Mouse (Mus musculus) liver, embryonic 12.5 days (tissue): ENCODE results near the gene Bnc2. TPM values are rescaled to one million over a fixed set of nuclear protein-coding genes. Genes with fewer than 3 reads are reported as not detected.

ENCODE experiments used
- ATAC-seq: fragments of 200-750 bp; cut with Nextera tagmentation; 2 replicates; pipeline ENCODE4 v1.8.0; 2017; ENCODE audit warnings: moderate number of reproducible peaks, mild to moderate bottlenecking, moderate library complexity
- H3K27ac ChIP-seq: fragments of 300-500 bp; sonication (generic); 2 replicates; pipeline ENCODE4 v1.5.1; 2016; ENCODE audit warnings: mild to moderate bottlenecking
- H3K27me3 ChIP-seq: fragments of 300-500 bp; sonication (generic); replicated peaks from 2 replicates; pipeline ENCODE4 v1.6.1; 2016; ENCODE audit warnings: mild to moderate bottlenecking, moderate library complexity
- H3K36me3 ChIP-seq: fragments of 300-500 bp; sonication (generic); 2 replicates; pipeline ENCODE4 v1.6.1; 2016; ENCODE audit warnings: mild to moderate bottlenecking, moderate library complexity
- H3K4me1 ChIP-seq: fragments of 300-500 bp; sonication (generic); 2 replicates; pipeline ENCODE4 v1.6.1; 2016
- H3K4me2 ChIP-seq: fragments of 300-500 bp; sonication (generic); 2 replicates; pipeline ENCODE4 v1.6.1; 2016; ENCODE audit warnings: mild to moderate bottlenecking, moderate library complexity
- H3K4me3 ChIP-seq: fragments of 300-500 bp; sonication (generic); 2 replicates; pipeline ENCODE4 v1.5.1; 2016; ENCODE audit warnings: mild to moderate bottlenecking, moderate library complexity
- H3K9ac ChIP-seq: fragments of 300-500 bp; sonication (generic); 2 replicates; pipeline ENCODE4 v1.6.1; 2016; ENCODE audit warnings: mild to moderate bottlenecking, moderate library complexity
- H3K9me3 ChIP-seq: fragments of 300-500 bp; sonication (generic); replicated peaks from 2 replicates; pipeline ENCODE4 v1.6.1; 2016; ENCODE audit warnings: mild to moderate bottlenecking, moderate library complexity
- WGBS: fragments of 180-500 bp; shearing (Covaris S2); methylation state at CpG from one replicate; pipeline ENCODE4 v1.1.7; 2016; ENCODE audit not compliant: insufficient replicate concordance; 5-methylcytosine and 5-hydroxymethylcytosine counted together
- polyA plus RNA-seq: library from polyadenylated mRNA; unstranded; fragments of >200 nt; fragmentation: Nextera tagmentation; extraction: Ambion mirVana; gene quantifications from 2 replicates; pipeline ENCODE4 v1.2.1, GENCODE M21; 2016

Gene Bnc2
- polyA plus RNA-seq, 1 experiment from 2014 or later = 1.5 TPM

GRCm38 (mm10) chr4:84528358-84528757, 146.7 kb downstream of the Bnc2 start:
- Histone ChIP-seq H3K4me1 (no peaks in the 10 kb centered on the region), H3K4me2 (no peak overlapping the region), H3K27ac (no peak overlapping the region), H3K9me3 (no peaks in the 10 kb centered on the region), H3K4me3 (no peak overlapping the region), H3K9ac (no peak overlapping the region), H3K36me3 (no peaks in the 10 kb centered on the region), H3K27me3 (no peaks in the 10 kb centered on the region)
- ATAC-seq = no peak
- WGBS = 69% methylated on average over 2 of the region's 2 CpGs

- Histone ChIP-seq H3K27me3 (no peaks in the 10 kb centered on the region), H3K9ac (no peak overlapping the region), H3K4me1 (no peaks in the 10 kb centered on the region), H3K4me2 (no peak overlapping the region), H3K36me3 (no peaks in the 10 kb centered on the region), H3K27ac (no peak overlapping the region), H3K4me3 (no peak overlapping the region), H3K9me3 (no peaks in the 10 kb centered on the region)
- no peak for ATAC-seq
- WGBS = 25% methylated on average over 15 of the region's 15 CpGs
Measured at GRCm38 (mm10) chr4:84527066-84527933, 147.8 kb downstream of the Bnc2 start.

GRCm38 (mm10) chr4:84523651-84524221, 151.3 kb downstream of the Bnc2 start:
- WGBS = 40% methylated on average over 4 of the region's 4 CpGs
- Histone ChIP-seq H3K9me3 (no peaks in the 10 kb centered on the region), H3K4me1 (no peaks in the 10 kb centered on the region), H3K4me3 (no peak overlapping the region), H3K9ac (no peak overlapping the region), H3K27me3 (no peaks in the 10 kb centered on the region), H3K4me2 (no peak overlapping the region), H3K27ac (no peak overlapping the region), H3K36me3 (no peaks in the 10 kb centered on the region)
- no peak for ATAC-seq

- Histone ChIP-seq H3K4me1 (no peaks in the 10 kb centered on the region), H3K9ac (no peak overlapping the region), H3K27ac (no peak overlapping the region), H3K27me3 (no peaks in the 10 kb centered on the region), H3K4me3 (no peak overlapping the region), H3K36me3 (no peaks in the 10 kb centered on the region), H3K4me2 (no peak overlapping the region), H3K9me3 (no peaks in the 10 kb centered on the region)
- 33% methylated on average over 5 of the region's 5 CpGs for WGBS
- ATAC-seq = no peak
Measured at GRCm38 (mm10) chr4:84523211-84523610, 151.9 kb downstream of the Bnc2 start.

GRCm38 (mm10) chr4:84521562-84521961, 153.5 kb downstream of the Bnc2 start:
- Histone ChIP-seq H3K9me3 (no peaks in the 10 kb centered on the region), H3K36me3 (no peaks in the 10 kb centered on the region), H3K27me3 (no peaks in the 10 kb centered on the region), H3K4me1 (no peaks in the 10 kb centered on the region), H3K4me3 (no peak overlapping the region), H3K9ac (no peak overlapping the region), H3K27ac (no peak overlapping the region), H3K4me2 (no peak overlapping the region)
- WGBS = 67% methylated on average over 5 of the region's 5 CpGs
- no peak for ATAC-seq

GRCm38 (mm10) chr4:84510466-84510865, 164.6 kb downstream of the Bnc2 start:
- Histone ChIP-seq H3K27me3 (no peaks in the 10 kb centered on the region), H3K4me2 (no peak overlapping the region), H3K4me3 (no peak overlapping the region), H3K9me3 (no peaks in the 10 kb centered on the region), H3K27ac (no peak overlapping the region), H3K36me3 (no peaks in the 10 kb centered on the region), H3K4me1 (no peaks in the 10 kb centered on the region), H3K9ac (no peak overlapping the region)
- 50% methylated on average over 1 of the region's 1 CpGs for WGBS
- ATAC-seq = no peak

- ATAC-seq = no peak
- no peaks in the 10 kb centered on the region for H3K4me1 ChIP-seq
- H3K4me2 ChIP-seq = no peak overlapping the region
- no peaks in the 10 kb centered on the region for H3K27me3 ChIP-seq
- no peak overlapping the region for H3K27ac ChIP-seq
- H3K4me3 ChIP-seq = no peak overlapping the region
- H3K36me3 ChIP-seq = no peaks in the 10 kb centered on the region
- no peaks in the 10 kb centered on the region for H3K9me3 ChIP-seq
- no peak overlapping the region for H3K9ac ChIP-seq
- 83% methylated on average over 3 of the region's 3 CpGs for WGBS
Measured at GRCm38 (mm10) chr4:84507551-84507950, 167.5 kb downstream of the Bnc2 start.

GRCm38 (mm10) chr4:84502581-84503269, 172.3 kb downstream of the Bnc2 start:
- Histone ChIP-seq H3K27ac (no peak overlapping the region), H3K4me3 (no peak overlapping the region), H3K4me2 (no peak overlapping the region), H3K27me3 (no peaks in the 10 kb centered on the region), H3K9ac (no peak overlapping the region), H3K36me3 (no peaks in the 10 kb centered on the region), H3K4me1 (no peaks in the 10 kb centered on the region), H3K9me3 (no peaks in the 10 kb centered on the region)
- WGBS = 66% methylated on average over 8 of the region's 8 CpGs
- no peak for ATAC-seq

GRCm38 (mm10) chr4:84500796-84501349, 174.2 kb downstream of the Bnc2 start:
- Histone ChIP-seq H3K27me3 (no peaks in the 10 kb centered on the region), H3K36me3 (no peaks in the 10 kb centered on the region), H3K4me3 (no peak overlapping the region), H3K9ac (no peak overlapping the region), H3K4me1 (no peaks in the 10 kb centered on the region), H3K9me3 (no peaks in the 10 kb centered on the region), H3K4me2 (no peak overlapping the region), H3K27ac (no peak overlapping the region)
- no peak for ATAC-seq
- WGBS = 30% methylated on average over 4 of the region's 4 CpGs

GRCm38 (mm10) chr4:84500259-84500658, 174.8 kb downstream of the Bnc2 start:
- Histone ChIP-seq H3K4me1 (no peaks in the 10 kb centered on the region), H3K36me3 (no peaks in the 10 kb centered on the region), H3K4me2 (no peak overlapping the region), H3K9ac (no peak overlapping the region), H3K27ac (no peak overlapping the region), H3K4me3 (no peak overlapping the region), H3K9me3 (no peaks in the 10 kb centered on the region), H3K27me3 (no peaks in the 10 kb centered on the region)
- WGBS = 57% methylated on average over 9 of the region's 9 CpGs
- no peak for ATAC-seq

- Histone ChIP-seq H3K9me3 (no peaks in the 10 kb centered on the region), H3K9ac (no peak overlapping the region), H3K4me1 (no peaks in the 10 kb centered on the region), H3K4me3 (no peak overlapping the region), H3K27ac (no peak overlapping the region), H3K27me3 (no peaks in the 10 kb centered on the region), H3K4me2 (no peak overlapping the region), H3K36me3 (no peaks in the 10 kb centered on the region)
- ATAC-seq = no peak
- WGBS = 76% methylated on average over 6 of the region's 6 CpGs
Measured at GRCm38 (mm10) chr4:84498469-84498868, 176.6 kb downstream of the Bnc2 start.

- no peak overlapping the region for H3K4me2 ChIP-seq
- no peaks in the 10 kb centered on the region for H3K9me3 ChIP-seq
- H3K4me1 ChIP-seq = no peaks in the 10 kb centered on the region
- no peaks in the 10 kb centered on the region for H3K27me3 ChIP-seq
- WGBS = 59% methylated on average over 5 of the region's 5 CpGs
- no peak overlapping the region for H3K9ac ChIP-seq
- H3K27ac ChIP-seq = no peak overlapping the region
- ATAC-seq = no peak
- H3K4me3 ChIP-seq = no peak overlapping the region
- H3K36me3 ChIP-seq = no peaks in the 10 kb centered on the region
Measured at GRCm38 (mm10) chr4:84488323-84488722, 186.8 kb downstream of the Bnc2 start.
